Mouse (Mus musculus): ENCODE data around the gene Rab6b.

DNA sequence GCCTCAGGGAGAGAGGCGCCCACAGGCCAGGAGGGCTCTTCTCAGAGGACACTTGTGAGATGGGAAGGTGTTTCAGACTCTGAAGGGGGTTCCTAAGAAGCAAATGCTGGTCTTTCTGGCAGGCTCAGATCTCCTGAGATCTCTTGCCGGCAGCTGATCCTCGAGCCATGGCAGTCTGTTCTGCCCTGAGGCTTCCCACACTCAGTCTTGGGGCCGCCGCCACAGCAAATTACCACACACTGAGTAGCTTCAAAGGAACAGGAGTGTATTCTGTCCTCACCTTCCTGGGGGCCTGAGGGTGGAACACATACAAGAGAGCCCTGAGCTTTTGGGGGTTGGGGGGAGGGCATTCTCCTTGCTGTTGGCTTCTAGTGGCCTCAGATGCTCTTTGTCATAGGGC is 33.8 kb downstream of the Rab6b start:
- TF ChIP-seq CTCF (IDR thresholded peaks at IDR 0.05; ENCODE audit: low read depth, low read length), result no peak
- TF ChIP-seq POLR2A (IDR thresholded peaks at IDR 0.05; ENCODE audit: insufficient read depth, low read length), result no peak
- TF ChIP-seq EP300 (IDR thresholded peaks at IDR 0.05; ENCODE audit: insufficient read depth, low read depth, low read length), result no peak
